Mouse (Mus musculus) layer of hippocampus, adult 18-20 months (tissue): ENCODE results near the gene Rbfox1. TPM values are rescaled to one million over a fixed set of nuclear protein-coding genes. Genes with fewer than 3 reads are reported as not detected.

Experiments
- DNase-seq, 2 experiments: peaks; one replicate each; pipeline ENCODE4 v3.0.0; 2022; ENCODE audit warnings: low spot score in 2 of 2
- long read RNA-seq: library from polyadenylated mRNA; stranded (forward); transcript quantifications from one replicate; pipeline ENCODE4 v2.0.0, GENCODE M21; 2021
- total RNA-seq, 2 experiments: library from RNA; stranded (reverse); gene quantifications; 2 replicates each; pipeline ENCODE4 v1.2.3; 2021

Gene Rbfox1
- 100 to 1,000 TPM; 379 to 393 TPM for total RNA-seq
- long read RNA-seq, partial matches to known transcripts, result 22 of 119 reads
- long read RNA-seq, other reads (novel, unspliced or antisense), result 96 of 119 reads

GRCm38 (mm10) chr16:5884746-5885689, at the start of gene Rbfox1:
TSS of gene Rbfox1 (plus strand) at chr16:5885355.
- DNase-seq, result peak; percentile 56 to 78

GRCm38 (mm10) chr16:5836744-5837143, 48.4 kb upstream of the Rbfox1 start:
- DNase-seq, result no peak

GRCm38 (mm10) chr16:5841167-5841566, 44.0 kb upstream of the Rbfox1 start:
- DNase-seq, result no peak

- DNase-seq, result no peak
Observed at GRCm38 (mm10) chr16:5845645-5846044, 39.5 kb upstream of the Rbfox1 start.

GRCm38 (mm10) chr16:5853055-5853454, 32.1 kb upstream of the Rbfox1 start:
- no peak for DNase-seq

- DNase-seq, result no peak
Observed at GRCm38 (mm10) chr16:5864350-5864749, 20.8 kb upstream of the Rbfox1 start.

- peak; percentile 23 to 60 for DNase-seq
Observed at GRCm38 (mm10) chr16:5866966-5867365, 18.2 kb upstream of the Rbfox1 start.

- DNase-seq, result no peak
Observed at GRCm38 (mm10) chr16:5870391-5870790, 14.8 kb upstream of the Rbfox1 start.

GRCm38 (mm10) chr16:5881820-5882219, 3.3 kb upstream of the Rbfox1 start:
- DNase-seq, result peak; percentile 29 to 71

GRCm38 (mm10) chr16:5885690-5886050, 515 bp downstream of the Rbfox1 start:
- no peak for DNase-seq

- DNase-seq, result peak in 1 of 2 experiments; percentile 60
Observed at GRCm38 (mm10) chr16:5895564-5895963, 10.4 kb downstream of the Rbfox1 start.

- DNase-seq, result no peak
Observed at GRCm38 (mm10) chr16:5898330-5898729, 13.2 kb downstream of the Rbfox1 start.

GRCm38 (mm10) chr16:5910742-5911141, 25.6 kb downstream of the Rbfox1 start:
- DNase-seq, result peak in 1 of 2 experiments; percentile 37

GRCm38 (mm10) chr16:5911880-5912327, 26.7 kb downstream of the Rbfox1 start:
- peak; percentile 45 to 69 for DNase-seq

- DNase-seq, result no peak
Observed at GRCm38 (mm10) chr16:5917937-5918336, 32.8 kb downstream of the Rbfox1 start.

GRCm38 (mm10) chr16:5926986-5927385, 41.8 kb downstream of the Rbfox1 start:
- peak in 1 of 2 experiments; percentile 31 for DNase-seq

- DNase-seq, result peak; percentile 71 to 92
Observed at GRCm38 (mm10) chr16:5931680-5932079, 46.5 kb downstream of the Rbfox1 start.

- no peak for DNase-seq
Observed at GRCm38 (mm10) chr16:5940016-5940415, 54.9 kb downstream of the Rbfox1 start.

GRCm38 (mm10) chr16:5945682-5946081, 60.5 kb downstream of the Rbfox1 start:
- DNase-seq, result peak; percentile 62 to 73

GRCm38 (mm10) chr16:5953106-5953505, 68.0 kb downstream of the Rbfox1 start:
- DNase-seq, result peak in 1 of 2 experiments; percentile 60

- no peak for DNase-seq
Observed at GRCm38 (mm10) chr16:5957418-5957817, 72.3 kb downstream of the Rbfox1 start.

- peak; percentile 42 to 71 for DNase-seq
Observed at GRCm38 (mm10) chr16:5961786-5962185, 76.6 kb downstream of the Rbfox1 start.
